Mouse (Mus musculus): ENCODE measurements around the gene Hcar1. TPM values are rescaled to one million over a fixed set of nuclear protein-coding genes. Genes with fewer than 3 reads are reported as not detected.

Hcar1 gene
- polyA plus RNA-seq, 1 experiment from 2014 or later, result 0.51 TPM

DNA sequence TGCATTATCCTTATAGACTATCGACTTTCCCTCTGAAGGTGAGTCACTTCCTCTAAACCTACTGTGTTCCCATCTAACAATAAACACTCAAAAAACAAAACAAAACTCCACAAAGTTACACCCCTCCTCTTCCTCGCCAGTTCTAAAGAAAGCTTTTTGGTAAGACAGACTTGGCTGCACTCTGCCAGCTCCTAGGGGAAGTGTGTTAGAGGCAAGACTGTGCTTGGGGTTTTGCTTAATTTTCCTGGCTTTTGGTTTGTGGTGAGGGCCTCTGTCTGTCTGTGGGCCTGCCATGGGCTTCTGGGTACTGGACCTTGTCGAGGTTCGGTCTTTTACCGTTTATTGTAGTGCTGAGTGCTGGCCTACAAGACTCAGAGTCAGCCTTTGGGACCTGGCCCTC is 5.6 kb downstream of the Hcar1 start:
- H3K4me1 ChIP-seq (replicated peaks; ENCODE audit: control insufficient read depth, insufficient read depth, low read length), result no peaks in the 10 kb centered on the region
- no peak for ATAC-seq (ENCODE audit: low FRiP score)
- H3K4me2 ChIP-seq (replicated peaks), result no peak overlapping the region
- WGBS, result 90% methylated on average over 5 of the region's 5 CpGs
- no peaks in the 10 kb centered on the region for H3K27me3 ChIP-seq (ENCODE audit: control insufficient read depth, insufficient read depth, low read length)
- no peaks in the 10 kb centered on the region for H3K9me3 ChIP-seq (ENCODE audit: control insufficient read depth, low read length)
- no peak overlapping the region for H3K27ac ChIP-seq
- H3K4me3 ChIP-seq (replicated peaks; ENCODE audit: low read length), result no peak overlapping the region
- no peaks in the 10 kb centered on the region for H3K36me3 ChIP-seq (replicated peaks; ENCODE audit: control insufficient read depth, insufficient read depth)
- no peak overlapping the region for H3K9ac ChIP-seq
- no peak for DNase-seq (ENCODE audit: low spot score)

- H3K27ac ChIP-seq, result no peak overlapping the region
- DNase-seq (ENCODE audit: low spot score), result no peak
- H3K9ac ChIP-seq, result no peak overlapping the region
- WGBS, result 84% methylated on average over 4 of the region's 4 CpGs
- no peak overlapping the region for H3K4me2 ChIP-seq (replicated peaks)
- no peak overlapping the region for H3K4me3 ChIP-seq (replicated peaks; ENCODE audit: low read length)
- H3K36me3 ChIP-seq (replicated peaks; ENCODE audit: control insufficient read depth, insufficient read depth), result no peaks in the 10 kb centered on the region
- H3K4me1 ChIP-seq (replicated peaks; ENCODE audit: control insufficient read depth, insufficient read depth, low read length), result no peaks in the 10 kb centered on the region
- no peak for ATAC-seq (ENCODE audit: low FRiP score)
- no peaks in the 10 kb centered on the region for H3K27me3 ChIP-seq (ENCODE audit: control insufficient read depth, insufficient read depth, low read length)
- H3K9me3 ChIP-seq (ENCODE audit: control insufficient read depth, low read length), result no peaks in the 10 kb centered on the region
Observed at GRCm38 (mm10) chr5:123869615-123870014, 10.2 kb downstream of the Hcar1 start.

DNA sequence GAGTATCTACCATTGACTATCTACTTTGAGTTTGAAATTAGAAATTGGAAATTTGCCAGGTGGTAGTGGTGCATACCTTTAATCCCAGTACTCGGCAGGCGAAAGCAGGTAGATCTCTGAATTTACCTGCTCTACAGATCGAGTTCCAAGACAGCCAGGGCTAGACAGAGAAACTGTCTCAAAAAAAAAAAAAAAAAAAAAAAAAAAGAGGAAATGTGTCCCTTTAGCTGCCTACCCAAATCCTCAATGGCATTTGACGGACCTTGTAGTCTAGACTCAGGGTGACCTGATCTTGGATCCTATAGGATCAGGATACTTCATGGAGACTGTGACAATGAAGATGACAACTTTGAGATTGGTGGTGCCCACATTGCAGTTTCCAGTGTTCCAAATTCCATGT is 13.4 kb downstream of the Hcar1 start:
- Histone ChIP-seq H3K36me3 (replicated peaks; ENCODE audit: control insufficient read depth, insufficient read depth) (no peaks in the 10 kb centered on the region), H3K4me3 (replicated peaks; ENCODE audit: low read length) (no peak overlapping the region), H3K9me3 (ENCODE audit: control insufficient read depth, low read length) (no peaks in the 10 kb centered on the region), H3K4me2 (replicated peaks) (no peak overlapping the region), H3K9ac (no peak overlapping the region), H3K27ac (no peak overlapping the region), H3K4me1 (replicated peaks; ENCODE audit: control insufficient read depth, insufficient read depth, low read length) (no peaks in the 10 kb centered on the region), H3K27me3 (ENCODE audit: control insufficient read depth, insufficient read depth, low read length) (no peaks in the 10 kb centered on the region)
- ATAC-seq (ENCODE audit: low FRiP score) (no peak), DNase-seq (ENCODE audit: low spot score) (no peak)
- 88% methylated on average over 4 of the region's 4 CpGs for WGBS

DNA sequence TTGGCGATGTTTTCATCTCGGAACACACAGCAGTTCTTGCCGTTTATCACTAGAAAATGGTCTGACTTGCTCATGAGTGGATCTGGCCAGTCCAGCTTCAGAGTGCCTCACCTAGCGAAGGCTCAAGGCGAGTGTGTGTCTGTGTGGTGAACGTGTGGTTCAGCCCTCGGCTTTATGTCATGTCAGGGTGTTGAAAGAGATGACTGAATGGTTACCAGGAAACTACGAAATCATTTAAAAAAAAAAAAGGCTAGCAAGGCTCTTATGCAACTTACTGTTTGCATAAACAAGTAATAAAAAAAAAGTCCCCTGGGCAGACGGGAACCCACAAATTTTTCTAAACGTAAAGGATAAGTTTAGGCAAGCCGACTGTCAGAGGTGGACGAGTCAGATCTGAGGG is 14.5 kb downstream of the Hcar1 start, which contains the start of gene Hcar2:
Hcar2 (minus strand) TSS at position 135 of the 400 bp plus-strand sequence.
- DNase-seq (ENCODE audit: low spot score) (no peak), ATAC-seq (ENCODE audit: low FRiP score) (no peak)
- no peak within 1 kb of the TSS for H3K27ac ChIP-seq
- WGBS, result 82% methylated on average over 12 of the region's 12 CpGs
- H3K27me3 ChIP-seq (ENCODE audit: control insufficient read depth, insufficient read depth, low read length), result no peaks in the 10 kb centered on the region
- no peaks in the 10 kb centered on the region for H3K36me3 ChIP-seq (replicated peaks; ENCODE audit: control insufficient read depth, insufficient read depth)
- H3K4me1 ChIP-seq (replicated peaks; ENCODE audit: control insufficient read depth, insufficient read depth, low read length), result no peaks in the 10 kb centered on the region
- H3K4me2 ChIP-seq (replicated peaks), result no peak within 1 kb of the TSS
- H3K9ac ChIP-seq, result no peak within 1 kb of the TSS
- no peaks in the 10 kb centered on the region for H3K9me3 ChIP-seq (ENCODE audit: control insufficient read depth, low read length)
- no peak within 1 kb of the TSS for H3K4me3 ChIP-seq (replicated peaks; ENCODE audit: low read length)

- Histone ChIP-seq H3K9ac (no peak overlapping the region), H3K36me3 (replicated peaks; ENCODE audit: control insufficient read depth, insufficient read depth) (no peaks in the 10 kb centered on the region), H3K9me3 (ENCODE audit: control insufficient read depth, low read length) (no peaks in the 10 kb centered on the region), H3K4me2 (replicated peaks) (no peak overlapping the region), H3K27ac (no peak overlapping the region), H3K4me1 (replicated peaks; ENCODE audit: control insufficient read depth, insufficient read depth, low read length) (no peaks in the 10 kb centered on the region), H3K4me3 (replicated peaks; ENCODE audit: low read length) (no peak overlapping the region), H3K27me3 (ENCODE audit: control insufficient read depth, insufficient read depth, low read length) (no peaks in the 10 kb centered on the region)
- DNase-seq (ENCODE audit: low spot score), result no peak
- WGBS, result 91% methylated on average over 14 of the region's 14 CpGs
- no peak for ATAC-seq (ENCODE audit: low FRiP score)
Observed at GRCm38 (mm10) chr5:123863934-123864333, 15.9 kb downstream of the Hcar1 start.

DNA sequence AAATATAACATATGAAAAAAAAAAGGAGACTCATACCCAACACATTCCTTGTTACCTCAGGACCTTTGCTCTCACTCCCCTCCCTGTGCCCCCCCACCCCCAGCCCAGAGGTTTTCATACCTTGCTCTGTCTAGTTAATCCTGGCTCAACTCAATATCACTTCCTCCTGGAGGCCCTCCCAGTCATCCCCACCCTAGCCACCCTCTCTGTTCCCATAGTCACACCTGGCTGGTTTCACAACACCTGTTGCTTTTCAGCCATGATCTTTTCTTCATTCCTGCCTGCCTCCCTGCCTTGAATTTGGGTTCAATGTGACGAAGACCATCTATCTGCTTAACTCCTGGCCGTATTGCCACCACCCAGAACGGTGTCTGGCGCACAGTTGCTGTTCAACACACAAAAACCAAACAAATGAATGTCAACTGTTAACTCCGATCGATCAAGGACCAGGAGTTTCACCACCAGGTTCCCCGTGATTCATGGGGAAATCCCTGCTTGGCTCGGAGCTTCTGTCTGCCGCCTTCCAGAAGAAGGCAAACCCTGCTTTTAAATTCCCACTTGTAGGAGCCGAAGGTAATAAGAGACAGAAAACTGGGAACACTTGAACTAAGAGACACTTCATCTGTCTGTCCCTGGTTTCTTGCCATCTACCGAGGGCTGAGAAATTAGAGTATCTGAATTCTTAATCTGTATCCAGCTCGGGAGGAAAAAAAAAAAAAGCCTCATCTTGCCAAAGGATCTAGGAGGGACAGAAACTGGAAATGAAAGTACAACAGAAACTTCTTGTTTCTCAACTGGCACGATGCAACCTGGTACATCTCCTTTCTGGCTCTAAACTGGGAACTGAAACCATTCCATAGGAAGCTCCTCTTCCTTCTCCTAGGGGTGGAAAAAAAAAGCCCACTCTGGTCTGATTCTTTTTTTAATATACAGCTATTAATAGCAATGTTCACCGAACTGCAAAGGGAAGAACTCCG is 17.2 kb downstream of the Hcar1 start:
- WGBS, result 86% methylated on average over 15 of the region's 15 CpGs
- no peaks in the 10 kb centered on the region for H3K36me3 ChIP-seq (replicated peaks; ENCODE audit: control insufficient read depth, insufficient read depth)

DNA sequence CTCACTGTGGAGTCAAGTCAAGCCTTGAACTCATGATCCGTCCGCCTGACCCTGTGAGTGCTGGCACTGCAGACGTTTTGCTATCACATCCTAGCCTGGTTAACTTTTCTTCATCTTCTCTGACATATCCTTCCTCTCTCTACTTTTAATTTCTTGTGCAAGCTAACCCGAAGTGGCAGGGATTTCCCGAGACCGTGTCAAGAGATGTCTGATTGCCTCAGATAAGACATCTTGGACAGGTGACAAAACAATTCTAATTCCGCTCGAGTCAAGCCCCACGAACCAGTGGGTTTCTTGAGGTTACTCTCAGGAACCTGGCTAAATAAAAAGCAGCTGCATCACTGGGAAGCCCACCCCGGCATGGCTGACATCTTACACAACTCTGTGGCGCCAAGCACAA is 21.0 kb downstream of the Hcar1 start:
- no peak overlapping the region for H3K4me2 ChIP-seq (replicated peaks)
- H3K36me3 ChIP-seq (replicated peaks; ENCODE audit: control insufficient read depth, insufficient read depth), result no peaks in the 10 kb centered on the region
- DNase-seq (ENCODE audit: low spot score), result no peak
- no peak overlapping the region for H3K9ac ChIP-seq
- no peak overlapping the region for H3K4me3 ChIP-seq (replicated peaks; ENCODE audit: low read length)
- WGBS, result 88% methylated on average over 11 of the region's 11 CpGs
- H3K27me3 ChIP-seq (ENCODE audit: control insufficient read depth, insufficient read depth, low read length), result no peaks in the 10 kb centered on the region
- H3K27ac ChIP-seq, result no peak overlapping the region
- no peaks in the 10 kb centered on the region for H3K4me1 ChIP-seq (replicated peaks; ENCODE audit: control insufficient read depth, insufficient read depth, low read length)
- ATAC-seq (ENCODE audit: low FRiP score), result no peak
- H3K9me3 ChIP-seq (ENCODE audit: control insufficient read depth, low read length), result no peaks in the 10 kb centered on the region

More for the DNA sequence above, 17.2 kb downstream of the Hcar1 start:
- Histone ChIP-seq H3K9me3 (ENCODE audit: control insufficient read depth, low read length) (no peaks in the 10 kb centered on the region), H3K4me1 (replicated peaks; ENCODE audit: control insufficient read depth, insufficient read depth, low read length) (no peaks in the 10 kb centered on the region), H3K4me3 (replicated peaks; ENCODE audit: low read length) (no peak overlapping the region), H3K27me3 (ENCODE audit: control insufficient read depth, insufficient read depth, low read length) (no peaks in the 10 kb centered on the region), H3K4me2 (replicated peaks) (no peak overlapping the region), H3K9ac (no peak overlapping the region), H3K27ac (no peak overlapping the region)
- ATAC-seq (ENCODE audit: low FRiP score) (no peak), DNase-seq (ENCODE audit: low spot score) (no peak)

DNA sequence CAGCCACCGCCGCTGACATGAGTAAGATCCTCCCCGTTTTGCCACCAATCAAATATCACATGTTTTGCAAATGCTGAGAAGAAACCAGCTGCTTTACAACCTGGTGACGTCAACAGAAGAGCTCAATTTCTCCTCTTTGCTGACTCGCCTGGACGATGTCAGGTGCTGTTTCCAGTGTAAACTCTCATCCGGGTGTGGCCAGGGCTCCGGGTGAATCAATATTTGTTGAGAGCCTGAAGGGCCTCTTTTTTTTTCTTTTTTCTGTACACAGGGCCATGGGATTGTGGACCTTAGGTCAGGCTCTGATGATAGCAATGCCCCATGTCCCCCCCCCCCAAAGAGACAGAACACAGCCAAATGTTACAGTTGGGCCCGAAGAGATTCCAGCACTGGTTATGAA is 25.3 kb downstream of the Hcar1 start:
- Histone ChIP-seq H3K4me3 (replicated peaks; ENCODE audit: low read length) (no peak overlapping the region), H3K9me3 (ENCODE audit: control insufficient read depth, low read length) (no peaks in the 10 kb centered on the region), H3K27ac (no peak overlapping the region), H3K4me2 (replicated peaks) (no peak overlapping the region), H3K9ac (no peak overlapping the region), H3K4me1 (replicated peaks; ENCODE audit: control insufficient read depth, insufficient read depth, low read length) (no peaks in the 10 kb centered on the region), H3K27me3 (ENCODE audit: control insufficient read depth, insufficient read depth, low read length) (no peaks in the 10 kb centered on the region), H3K36me3 (replicated peaks; ENCODE audit: control insufficient read depth, insufficient read depth) (no peaks in the 10 kb centered on the region)
- no peak for ATAC-seq (ENCODE audit: low FRiP score)
- DNase-seq (ENCODE audit: low spot score), result no peak
- 91% methylated on average over 9 of the region's 9 CpGs for WGBS

DNA sequence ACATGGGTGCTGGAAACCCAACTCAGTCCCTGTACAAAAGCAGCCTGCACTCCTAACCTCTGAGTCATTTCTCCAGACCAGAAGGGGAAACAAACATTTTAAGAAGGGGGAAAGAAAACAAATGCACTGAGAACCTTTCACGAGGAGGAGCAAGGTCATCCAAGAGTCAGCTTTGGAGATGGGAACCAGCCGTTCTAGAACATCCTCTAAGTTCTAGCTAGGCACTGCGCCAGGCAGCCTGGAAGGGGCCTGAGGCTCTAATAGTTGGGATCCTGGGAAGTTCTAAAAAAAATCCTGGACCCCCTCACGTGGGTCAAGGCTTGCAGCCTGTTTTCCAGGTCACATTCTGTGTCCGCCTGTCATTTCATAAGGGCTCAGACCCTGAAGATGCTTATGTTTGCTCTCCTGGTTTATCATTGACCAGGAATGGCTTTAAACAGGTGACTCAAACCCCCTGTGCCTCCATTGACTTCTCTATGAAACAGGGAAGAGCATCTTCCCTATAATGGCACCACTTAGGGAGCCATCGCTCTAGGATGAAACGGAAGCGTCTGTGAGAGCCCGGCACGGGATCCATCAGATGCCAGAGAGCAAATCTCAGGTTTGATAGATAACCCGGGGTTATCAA is 25.8 kb downstream of the Hcar1 start:
- no peak overlapping the region for H3K4me3 ChIP-seq (replicated peaks; ENCODE audit: low read length)
- 89% methylated on average over 11 of the region's 11 CpGs for WGBS
- H3K4me2 ChIP-seq (replicated peaks), result no peak overlapping the region
- H3K36me3 ChIP-seq (replicated peaks; ENCODE audit: control insufficient read depth, insufficient read depth), result no peaks in the 10 kb centered on the region
- no peak overlapping the region for H3K9ac ChIP-seq
- no peak for DNase-seq (ENCODE audit: low spot score)
- ATAC-seq (ENCODE audit: low FRiP score), result no peak
- no peaks in the 10 kb centered on the region for H3K9me3 ChIP-seq (ENCODE audit: control insufficient read depth, low read length)
- H3K27ac ChIP-seq, result no peak overlapping the region
- no peaks in the 10 kb centered on the region for H3K27me3 ChIP-seq (ENCODE audit: control insufficient read depth, insufficient read depth, low read length)
- no peaks in the 10 kb centered on the region for H3K4me1 ChIP-seq (replicated peaks; ENCODE audit: control insufficient read depth, insufficient read depth, low read length)
